Mouse (Mus musculus) heart, postnatal 14 days (tissue): ENCODE results near the gene Slit3. TPM values are rescaled to one million over a fixed set of nuclear protein-coding genes. Genes with fewer than 3 reads are reported as not detected.

Experiments used
- DNase-seq, 2 experiments: peaks; one replicate each; pipeline ENCODE4 v3.0.0; 2021 to 2022
- intact Hi-C: fragments of 180-260 bp; cut with DNase I; formaldehyde crosslinking; loops from one replicate; pipeline ENCODE4 v1.15.1; 2025
- total RNA-seq, 2 experiments: library from RNA; stranded (reverse); gene quantifications; 2 replicates each; pipeline ENCODE4 v1.2.3; 2021

The Slit3 gene
- total RNA-seq, 2 experiments from 2014 or later = 12.4 to 15.7 TPM

DNA sequence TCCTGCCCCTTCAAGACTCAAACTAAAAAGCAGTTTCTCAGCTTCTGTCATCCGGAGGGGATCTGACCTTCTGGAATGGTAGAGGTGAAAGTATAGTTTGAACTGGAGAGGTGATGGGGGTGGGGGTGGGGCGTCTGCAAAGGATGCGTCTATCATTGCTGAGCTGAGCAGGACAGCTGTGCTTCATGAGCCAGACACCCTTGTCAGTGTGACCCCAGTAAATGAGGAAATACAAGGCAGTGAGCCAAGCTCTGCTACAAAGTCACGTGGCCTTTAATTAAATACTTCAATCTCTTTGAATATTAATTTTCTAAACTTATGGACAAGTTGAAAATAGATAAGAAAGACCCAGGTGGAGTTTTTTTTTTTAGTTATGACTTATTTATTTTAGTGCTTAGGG is 300.7 kb downstream of the Slit3 start:
- intact Hi-C loops = no loop called here
- DNase-seq = no peak

DNA sequence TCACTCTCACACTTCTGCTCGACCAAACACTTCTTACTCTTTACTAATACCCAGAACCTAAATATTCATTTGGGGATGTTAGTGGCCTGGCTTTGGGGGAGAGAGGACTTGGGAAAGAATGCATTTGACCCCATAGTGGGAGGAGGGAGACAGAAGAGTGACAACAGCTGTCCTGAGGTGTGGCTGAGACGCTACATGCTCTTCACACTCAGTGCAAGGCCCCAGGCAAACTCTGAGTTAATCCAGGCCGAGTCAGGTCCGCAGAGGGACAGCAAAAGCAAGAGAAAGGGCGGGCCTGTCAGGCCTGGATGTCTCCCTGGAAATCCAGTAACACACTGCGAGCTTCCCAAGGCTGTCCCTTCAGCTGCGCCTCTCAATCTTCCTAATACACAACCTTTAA is 307.0 kb downstream of the Slit3 start:
- intact Hi-C loops = no loop called here
- no peak for DNase-seq

DNA sequence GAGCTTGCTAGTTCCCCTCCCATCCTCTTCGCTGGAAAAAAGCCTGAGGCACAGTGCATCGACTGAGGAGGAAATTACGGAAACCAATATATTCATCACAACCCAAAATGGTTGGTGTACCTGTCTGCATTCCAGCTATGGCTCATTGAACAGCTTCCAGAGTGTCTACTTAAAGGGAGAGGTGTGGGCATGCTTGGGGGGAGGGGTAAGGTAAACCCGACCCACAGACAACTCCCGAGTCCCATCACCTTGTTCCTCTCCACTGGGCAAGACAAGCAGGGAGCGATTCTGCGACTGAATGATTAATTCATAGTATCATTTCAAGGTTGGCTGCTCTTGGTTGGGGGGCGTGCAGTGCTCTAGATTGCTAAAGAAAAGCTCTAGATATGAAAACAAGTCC is 310.1 kb downstream of the Slit3 start:
- no peak for DNase-seq
- intact Hi-C loops = no loop called here

DNA sequence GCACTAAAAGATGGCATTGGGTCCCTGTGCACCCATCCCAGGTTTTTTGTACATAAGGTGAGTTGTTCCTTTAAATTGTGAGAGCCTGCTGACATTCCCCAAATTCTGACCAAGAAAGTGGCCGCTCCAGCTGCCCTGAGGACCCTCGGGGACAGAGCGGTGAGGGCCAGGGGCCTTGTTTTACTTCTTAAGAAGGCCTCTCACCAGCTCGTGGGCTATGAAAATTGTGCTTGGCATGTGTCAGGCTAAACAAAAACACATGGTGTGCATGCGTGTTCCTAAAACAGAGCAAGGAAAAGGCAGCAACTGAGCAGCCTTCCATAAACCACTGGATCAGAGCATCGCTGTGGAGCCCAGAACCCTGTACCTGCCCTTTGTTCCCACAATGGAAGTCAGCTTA is 316.5 kb downstream of the Slit3 start:
- intact Hi-C loops = no loop called here
- no peak for DNase-seq

DNA sequence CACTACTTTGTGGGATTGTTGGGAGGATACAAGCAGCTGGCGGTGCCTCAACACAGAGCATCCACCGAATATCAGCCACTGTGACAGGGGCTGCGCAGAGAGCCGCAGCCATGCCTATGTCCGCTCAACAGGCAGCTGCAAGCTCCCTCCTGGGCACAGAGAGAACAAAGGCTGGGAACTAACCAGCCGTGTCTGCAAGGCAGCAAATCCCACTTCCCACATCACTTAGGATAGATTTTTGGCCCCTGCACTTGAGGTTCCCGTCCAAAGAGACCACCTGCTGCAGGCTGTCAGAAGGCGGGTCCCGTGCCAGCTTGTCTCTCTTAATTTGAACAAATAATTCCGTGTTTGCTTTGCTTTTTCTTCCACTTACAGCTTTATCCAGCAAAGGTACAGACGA is 319.2 kb downstream of the Slit3 start:
- no peak for DNase-seq
- intact Hi-C loops = no loop called here

DNA sequence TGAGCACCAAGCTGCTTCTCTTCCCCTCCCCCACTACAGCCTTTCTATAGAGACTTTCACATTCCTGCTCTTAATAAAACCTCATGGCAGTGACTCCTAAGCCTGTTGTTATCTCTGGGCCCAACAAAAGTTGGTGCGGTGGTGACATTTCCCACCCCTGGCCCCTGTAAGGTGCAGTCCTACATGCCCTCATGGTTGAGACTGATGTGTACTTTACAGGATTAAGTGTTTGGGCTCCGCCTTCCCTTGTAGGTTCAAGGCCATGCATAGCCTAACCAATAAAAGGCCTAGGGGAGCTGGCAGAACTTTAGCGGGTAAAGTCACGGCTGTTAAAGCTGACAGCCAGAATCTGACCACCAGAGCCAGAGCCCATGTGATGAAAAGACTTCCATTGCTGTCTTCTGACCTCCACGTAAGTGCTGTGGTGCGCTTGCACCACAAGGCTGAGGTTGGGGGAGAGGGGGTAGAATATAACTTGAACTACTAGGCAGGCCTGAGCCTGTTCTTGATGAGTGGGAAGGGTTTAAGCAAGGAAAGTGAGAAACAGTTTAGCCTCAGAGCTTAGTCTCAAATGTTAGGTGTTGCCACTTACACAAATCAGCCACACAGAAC is 323.6 kb downstream of the Slit3 start:
- intact Hi-C loops = no loop called here
- DNase-seq = no peak

DNA sequence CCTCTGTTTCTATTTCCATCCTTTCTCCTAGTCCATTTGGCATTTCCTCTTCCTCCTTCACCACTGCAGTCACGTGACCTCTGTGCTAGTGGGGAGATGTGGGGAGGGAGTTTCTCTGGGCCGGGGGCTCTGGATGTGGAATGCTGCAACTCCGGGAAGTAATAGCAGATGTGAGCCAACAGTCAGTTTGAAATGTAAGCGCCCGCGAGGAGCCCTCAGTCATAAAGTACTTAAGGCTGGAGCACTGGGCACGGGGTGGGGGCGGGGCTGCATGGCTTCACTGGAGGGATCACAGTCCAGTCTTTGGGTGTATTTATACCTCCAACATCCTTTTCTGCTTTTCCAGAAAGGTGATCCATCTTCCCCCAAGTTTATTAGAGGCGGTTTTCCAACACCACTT is 326.9 kb downstream of the Slit3 start:
- no peak for DNase-seq
- intact Hi-C loops = no loop called here

DNA sequence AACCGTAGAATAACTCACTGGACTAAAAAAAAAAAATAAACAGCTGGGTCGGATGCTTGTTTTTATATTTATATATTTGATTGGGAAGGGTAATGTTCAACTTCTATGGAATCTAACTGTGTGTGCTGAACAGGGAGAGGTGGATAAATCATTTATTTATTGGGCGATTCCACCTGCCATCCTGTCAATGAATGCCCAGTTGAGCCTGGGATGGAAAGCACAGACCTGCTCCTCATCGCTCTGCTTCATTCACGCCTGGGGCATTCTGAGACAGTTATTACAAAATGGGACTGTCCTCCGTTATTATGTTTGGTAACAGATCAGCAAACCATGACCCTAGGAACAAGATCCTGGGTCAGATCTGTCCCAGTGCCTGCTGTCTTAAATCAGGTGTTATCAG is 328.2 kb downstream of the Slit3 start:
- intact Hi-C loops = no loop called here
- no peak for DNase-seq

DNA sequence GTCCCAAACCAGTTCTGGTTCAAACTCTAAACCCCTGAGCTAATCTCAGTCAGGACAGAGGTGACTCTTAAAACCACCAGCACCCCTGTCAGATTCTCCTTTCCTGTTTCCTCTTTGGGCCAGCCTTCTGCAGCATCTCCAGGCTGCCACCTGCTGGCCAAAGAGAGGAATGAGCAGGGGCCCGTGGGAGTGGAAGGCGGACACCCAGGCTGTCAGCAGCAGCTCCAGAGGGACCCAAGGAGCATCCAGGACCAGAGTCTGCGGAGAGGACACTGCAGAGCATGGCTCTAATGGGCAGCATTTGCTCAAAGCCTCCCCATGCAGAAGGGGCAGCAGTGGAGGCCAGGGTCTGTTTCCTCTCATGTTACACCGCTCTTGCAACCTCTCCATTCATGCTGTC is 330.6 kb downstream of the Slit3 start:
- intact Hi-C loops = loop anchor here (2.0 to 5.0 kb wide), 5 partner anchors 216 to 609 kb away; no protein-coding TSS in a partner anchor
- peak; percentile 72 to 81 for DNase-seq

DNA sequence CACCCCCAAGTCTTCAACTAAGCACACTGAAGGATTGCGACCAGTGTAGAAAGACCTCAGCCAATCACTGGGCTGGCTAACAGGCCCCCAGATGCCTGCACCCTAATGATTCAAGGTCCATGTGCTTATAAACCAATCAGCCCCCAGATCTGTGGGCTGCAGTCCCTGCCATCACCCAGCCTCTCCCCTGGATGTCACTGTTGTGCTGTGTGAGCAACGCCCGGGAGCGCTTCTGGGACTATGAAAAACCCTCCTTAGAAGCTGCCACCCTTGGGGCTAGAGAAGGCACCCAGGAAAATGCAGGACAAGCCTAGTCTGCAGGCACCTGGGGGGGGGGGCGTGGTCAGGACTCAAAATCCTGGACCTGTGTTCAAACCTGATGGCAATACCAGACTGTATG is 331.4 kb downstream of the Slit3 start:
- intact Hi-C loops = loop anchor here (2.0 to 5.0 kb wide), 4 partner anchors 215 to 610 kb away; no protein-coding TSS in a partner anchor
- DNase-seq = peak in 1 of 2 experiments; percentile 8

DNA sequence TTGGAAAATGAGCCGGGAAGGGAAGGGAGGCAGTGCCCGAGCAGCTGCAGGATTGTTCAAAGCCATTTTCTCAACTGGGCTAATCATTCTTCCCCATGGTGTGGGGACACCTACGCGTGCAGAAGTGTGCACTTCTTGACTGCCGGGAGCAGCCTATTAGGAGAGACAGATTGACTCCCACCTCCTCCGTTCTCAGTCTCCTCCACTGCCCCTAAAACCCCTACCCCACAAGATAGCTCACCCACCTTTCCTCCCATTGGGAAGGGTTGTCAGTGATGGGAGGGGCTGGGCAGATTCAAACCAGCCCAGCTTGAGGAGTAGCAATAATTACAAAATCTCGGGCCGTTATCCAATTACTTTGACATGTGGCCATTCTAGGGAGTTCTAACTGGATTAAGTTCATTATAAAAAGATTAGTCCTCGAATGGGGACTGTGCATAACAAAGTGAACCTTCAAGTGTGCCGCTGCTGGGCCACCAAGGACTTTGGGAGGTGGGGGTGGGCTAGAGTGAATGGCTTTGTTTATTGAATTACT is 333.2 kb downstream of the Slit3 start:
- no peak for DNase-seq
- intact Hi-C loops = loop anchor here (5.0 kb wide), 3 partner anchors 213 to 612 kb away; no protein-coding TSS in a partner anchor

DNA sequence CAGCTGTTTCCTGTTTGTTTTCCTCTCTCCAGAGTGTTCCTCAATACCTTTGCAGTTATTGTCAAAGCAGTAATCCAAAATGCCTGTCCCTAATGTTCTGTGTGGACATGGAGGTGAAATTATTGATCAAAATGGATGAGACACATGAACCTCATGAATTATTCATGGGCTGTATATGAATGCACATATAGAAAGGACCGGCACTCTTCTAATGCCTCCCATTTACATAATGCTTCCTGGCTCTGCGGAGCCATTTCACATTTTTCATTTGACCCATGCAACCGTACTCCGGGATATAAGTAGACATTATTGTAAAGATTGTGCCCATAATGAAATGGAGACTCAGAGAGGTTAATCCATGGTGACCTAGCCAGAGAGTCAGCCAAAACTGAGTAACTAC is 333.8 kb downstream of the Slit3 start:
- DNase-seq = no peak
- intact Hi-C loops = loop anchor here (5.0 kb wide), 3 partner anchors 213 to 612 kb away; no protein-coding TSS in a partner anchor

DNA sequence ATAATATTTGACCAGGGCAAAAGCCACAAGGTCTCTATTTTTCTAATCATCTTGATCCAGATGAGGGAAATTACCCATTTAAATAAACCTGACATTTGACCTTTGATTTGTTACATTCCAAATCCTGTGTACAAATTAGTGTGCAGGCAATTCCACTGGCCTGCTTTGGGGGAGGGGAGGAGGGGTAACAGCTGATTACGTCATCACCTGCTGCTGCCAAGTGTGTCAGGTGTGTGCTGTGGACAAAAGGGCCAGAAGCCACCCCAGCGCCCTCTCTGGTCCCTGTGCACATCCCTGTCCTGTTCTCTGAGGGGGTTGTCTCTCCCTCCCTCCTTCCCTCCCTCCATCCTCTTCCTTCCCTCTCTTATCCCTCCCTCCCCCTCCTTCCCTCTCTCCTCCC is 337.0 kb downstream of the Slit3 start:
- intact Hi-C loops = no loop called here
- no peak for DNase-seq

DNA sequence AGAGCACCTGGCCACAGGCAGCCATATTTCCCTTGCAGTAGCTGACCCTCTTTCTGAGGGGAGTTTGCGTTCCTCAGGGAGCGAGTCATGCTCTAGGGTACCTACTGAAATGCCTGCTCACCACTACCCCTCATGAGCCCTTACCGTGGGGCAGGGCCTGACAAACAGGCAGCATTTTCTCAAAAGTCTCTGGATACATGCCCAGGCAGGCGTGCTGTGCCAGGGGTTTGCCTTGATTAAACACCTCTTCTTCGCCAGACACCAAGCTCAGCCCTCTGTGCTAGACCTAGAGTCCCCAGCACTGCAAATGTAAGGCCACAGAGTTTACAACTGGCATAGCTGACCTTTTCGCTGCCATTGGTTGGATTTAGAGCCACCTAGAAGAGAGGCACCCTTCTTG is 345.7 kb downstream of the Slit3 start:
- intact Hi-C loops = no loop called here
- DNase-seq = peak in 1 of 2 experiments; percentile 13

DNA sequence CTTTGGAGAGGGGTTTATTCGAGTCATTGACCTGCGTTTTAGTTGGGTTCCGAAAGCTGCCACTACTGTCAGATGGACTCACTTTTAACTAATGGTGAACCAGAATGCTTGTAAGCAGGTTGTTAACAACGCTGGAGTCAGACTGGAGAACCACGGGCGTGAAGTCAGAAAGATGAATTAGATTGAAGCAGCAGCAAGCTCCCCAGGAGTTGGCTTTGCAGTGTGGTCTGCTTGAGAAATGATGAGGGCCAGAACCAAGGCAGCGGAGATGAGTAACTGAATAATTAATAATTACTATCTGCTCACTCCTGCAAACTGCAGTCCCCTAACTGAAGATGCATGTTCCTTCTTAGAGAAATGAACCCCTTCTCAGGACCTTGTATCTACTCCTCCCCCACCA is 347.8 kb downstream of the Slit3 start:
- no peak for DNase-seq
- intact Hi-C loops = no loop called here

DNA sequence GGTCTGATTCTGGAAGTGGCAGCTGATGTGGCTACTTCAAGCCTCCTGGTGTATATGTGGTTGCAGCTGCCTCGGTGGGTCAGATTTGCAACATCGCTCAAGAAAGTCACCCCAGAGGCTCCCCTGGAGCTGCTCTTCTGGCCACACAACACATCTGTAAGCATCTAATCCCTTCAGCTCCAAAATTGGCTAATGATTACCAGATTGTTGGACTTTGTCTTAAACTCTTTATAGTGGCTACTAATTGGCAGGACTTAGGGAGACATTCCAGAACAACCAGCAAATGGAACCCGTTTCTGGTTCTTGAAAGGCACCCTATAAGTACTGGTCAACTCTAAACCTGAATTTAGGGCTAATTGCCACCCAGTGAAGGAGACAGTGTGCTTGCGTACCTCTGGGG is 348.9 kb downstream of the Slit3 start:
- intact Hi-C loops = no loop called here

DNA sequence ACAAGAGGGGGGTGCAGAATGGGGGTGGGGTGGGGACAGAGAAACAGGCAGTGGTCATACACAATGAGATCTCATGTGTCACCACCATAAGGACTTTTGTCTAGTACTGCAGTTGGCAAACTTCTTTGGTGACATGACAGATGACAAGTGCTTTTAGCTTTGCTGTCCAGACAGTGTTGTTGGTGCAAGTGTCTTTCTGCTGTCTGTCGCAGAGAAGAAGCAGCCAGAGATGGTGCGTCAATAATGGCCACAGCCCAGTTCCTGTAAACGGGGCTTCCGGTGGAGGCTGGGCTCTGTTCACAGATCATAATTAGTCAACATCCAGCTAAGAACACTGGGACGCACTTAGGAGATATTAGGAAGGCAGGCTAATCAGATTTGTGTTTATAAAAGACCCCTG is 349.8 kb downstream of the Slit3 start:
- intact Hi-C loops = no loop called here
- no peak for DNase-seq

More for the DNA sequence above, 348.9 kb downstream of the Slit3 start:
- DNase-seq = no peak

DNA sequence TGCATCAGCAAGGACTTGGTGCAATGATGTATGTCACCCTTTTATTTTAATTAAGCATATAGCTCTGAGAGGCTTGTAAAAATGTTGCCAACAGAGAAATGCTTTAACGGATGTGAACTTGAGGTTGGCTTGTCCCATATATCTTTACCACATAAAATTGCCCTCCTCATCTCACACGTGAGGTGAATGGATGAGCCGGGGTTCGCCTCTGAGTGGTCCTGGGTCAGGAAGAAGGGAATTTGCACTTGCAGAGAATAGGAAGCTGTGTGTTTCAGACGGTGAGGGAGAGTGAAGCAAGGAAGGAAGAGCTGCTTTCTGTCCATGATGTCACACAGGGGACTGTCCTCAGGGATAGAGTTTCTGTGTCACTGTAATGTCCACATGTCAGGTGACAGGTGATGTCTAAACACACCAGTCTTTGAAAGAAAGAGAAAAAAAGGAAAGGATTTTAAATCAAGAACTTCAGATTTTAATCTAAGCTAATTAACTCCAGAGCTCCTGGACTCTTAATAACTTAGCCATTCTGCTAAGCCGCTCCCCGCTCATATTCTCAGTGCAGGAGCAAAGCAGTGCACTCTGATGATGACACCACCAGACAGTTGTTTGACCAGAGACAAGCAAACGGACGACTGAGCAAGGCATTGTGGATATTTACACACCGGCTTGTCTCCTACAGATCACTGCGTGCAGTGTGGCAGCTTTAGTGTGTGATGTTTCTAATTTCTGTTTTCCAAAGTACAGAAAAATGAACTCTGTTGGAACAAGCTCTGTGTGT is 352.0 kb downstream of the Slit3 start:
- intact Hi-C loops = no loop called here
- no peak for DNase-seq

DNA sequence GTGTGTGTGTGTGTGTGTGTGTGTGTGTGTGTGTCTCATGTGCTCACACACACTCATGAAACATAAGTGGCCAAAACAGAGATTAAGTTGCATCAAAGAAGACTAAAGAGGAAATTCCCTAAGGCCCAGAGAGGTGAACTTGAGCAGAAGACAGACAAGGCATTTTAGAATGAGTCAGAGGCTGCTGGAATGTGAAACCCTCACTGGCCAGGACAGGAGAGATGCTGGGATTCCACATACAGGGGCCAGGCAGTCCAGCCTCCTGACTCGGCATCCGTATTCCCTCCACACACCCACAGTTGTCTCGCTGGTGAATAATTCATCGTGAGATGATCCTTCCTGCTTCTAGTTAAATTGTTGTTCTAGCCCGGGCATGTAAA is 352.6 kb downstream of the Slit3 start:
- intact Hi-C loops = no loop called here
- no peak for DNase-seq

DNA sequence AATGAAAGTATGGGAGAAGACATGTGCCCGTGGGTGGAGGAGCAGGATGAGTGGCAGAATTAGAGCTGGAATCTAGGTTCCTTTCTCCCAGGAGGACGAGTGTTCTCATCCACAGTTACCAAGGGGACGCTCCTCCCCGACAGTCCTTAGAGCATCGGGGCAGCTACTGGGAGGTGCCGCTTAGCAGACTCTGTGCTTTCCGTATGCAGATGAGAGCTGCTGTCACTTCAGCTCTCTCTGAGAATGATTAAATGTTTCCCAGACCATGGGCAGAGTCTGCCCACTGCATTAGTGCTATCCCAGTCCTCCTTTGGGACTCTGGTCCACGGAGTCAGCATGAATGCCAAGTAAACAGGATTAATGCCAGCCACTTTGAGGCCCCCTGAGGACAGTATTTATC is 359.1 kb downstream of the Slit3 start:
- no peak for DNase-seq

DNA sequence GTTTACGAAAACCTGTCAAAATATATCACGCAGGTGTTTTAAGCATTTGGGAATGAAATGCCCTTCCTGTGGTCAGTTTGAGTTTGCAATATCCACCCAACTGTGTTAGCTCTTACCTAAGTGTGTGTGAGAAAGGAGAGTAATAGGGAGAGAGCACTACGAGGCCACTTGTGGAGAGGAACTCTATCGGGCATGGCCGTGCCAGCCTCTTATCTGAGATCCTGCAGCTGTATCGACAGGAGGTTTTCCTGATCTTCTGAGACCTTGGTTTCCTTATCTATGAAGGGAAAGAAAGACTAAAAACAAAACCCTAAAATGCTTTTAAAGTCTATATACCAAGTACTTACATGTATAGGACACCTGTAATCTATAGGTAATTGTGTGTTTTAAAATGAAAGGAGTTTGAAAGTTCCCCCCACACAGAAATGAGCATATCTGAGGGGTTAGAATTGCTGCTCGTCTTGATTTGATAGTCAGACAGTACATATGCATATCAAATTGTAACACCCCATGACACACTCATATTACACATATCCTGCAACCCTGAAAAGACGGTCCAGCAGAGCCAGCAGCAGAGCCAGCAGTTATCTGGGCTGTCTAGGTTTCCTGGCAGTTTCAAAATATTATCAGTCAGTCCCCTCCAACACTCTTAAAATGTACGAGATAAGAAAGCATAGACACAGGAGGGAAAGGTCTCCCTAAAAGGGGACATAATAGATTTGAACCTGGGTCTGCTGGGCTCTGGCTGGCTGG is 360.8 kb downstream of the Slit3 start:
- DNase-seq = no peak
- intact Hi-C loops = no loop called here

More for the DNA sequence above, 359.1 kb downstream of the Slit3 start:
- intact Hi-C loops = no loop called here
